Mouse (Mus musculus): ENCODE data around the gene Cep164. TPM values are rescaled to one million over a fixed set of nuclear protein-coding genes. Genes with fewer than 3 reads are reported as not detected.
A peak's percentile ranks its signal among the peaks of the same experiment; 100 is the strongest.

Gene Cep164
- total and polyA plus RNA-seq, 2 experiments from 2014 or later, result 17.7 to 21.3 TPM

DNA sequence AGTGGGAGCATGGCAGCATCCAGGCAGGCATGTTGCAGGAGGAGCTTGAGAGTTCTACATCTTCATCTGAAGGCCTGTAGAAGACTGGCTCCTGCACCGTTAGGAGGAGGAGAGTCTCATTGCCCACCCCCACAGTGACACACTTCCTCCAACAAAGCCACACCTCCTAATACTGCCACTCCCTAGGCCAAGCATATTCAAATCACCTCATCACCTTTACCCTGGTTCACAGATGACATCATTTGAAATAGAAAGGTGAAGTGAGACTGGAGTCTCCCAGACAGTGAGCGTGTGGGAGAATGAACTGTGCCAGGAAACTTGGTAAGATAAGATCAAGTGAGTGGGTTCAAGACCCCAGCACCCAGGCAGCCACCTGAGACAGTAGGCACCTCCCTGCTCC, 5.0 kb upstream of the Cep164 start:
- H3K27me3 ChIP-seq (ENCODE audit: insufficient read depth, low read length), result no peaks in the 10 kb centered on the region
- no peaks in the 10 kb centered on the region for H3K4me1 ChIP-seq (ENCODE audit: insufficient read depth, low read length)
- ATAC-seq (ENCODE audit: low FRiP score) (no peak), DNase-seq (ENCODE audit: low spot score) (no peak)
- H3K27ac ChIP-seq (ENCODE audit: low read depth, low read length), result no peak overlapping the region
- no peaks in the 10 kb centered on the region for H3K9me3 ChIP-seq (ENCODE audit: low read length)
- H3K36me3 ChIP-seq (ENCODE audit: insufficient read depth, low read length), result no peaks in the 10 kb centered on the region
- H3K9ac ChIP-seq (replicated peaks; ENCODE audit: low read length, poor library complexity, severe bottlenecking), result no peak overlapping the region
- no peak overlapping the region for H3K4me3 ChIP-seq (ENCODE audit: low read depth, low read length)
- WGBS, result 83% methylated on average over 2 of the region's 2 CpGs
- H3K4me2 ChIP-seq (ENCODE audit: low read depth, low read length, poor library complexity, severe bottlenecking), result no peak overlapping the region
- TF ChIP-seq CTCF (IDR thresholded peaks at IDR 0.05), result no peak

GRCm38 (mm10) chr9:45832898-45833297, 4.4 kb upstream of the Cep164 start:
- Histone ChIP-seq H3K27ac (ENCODE audit: low read depth, low read length) (no peak overlapping the region), H3K4me2 (ENCODE audit: low read depth, low read length, poor library complexity, severe bottlenecking) (no peak overlapping the region), H3K27me3 (ENCODE audit: insufficient read depth, low read length) (no peaks in the 10 kb centered on the region), H3K9ac (replicated peaks; ENCODE audit: low read length, poor library complexity, severe bottlenecking) (no peak overlapping the region), H3K9me3 (ENCODE audit: low read length) (no peaks in the 10 kb centered on the region), H3K4me3 (ENCODE audit: low read depth, low read length) (no peak overlapping the region), H3K36me3 (ENCODE audit: insufficient read depth, low read length) (no peaks in the 10 kb centered on the region), H3K4me1 (ENCODE audit: insufficient read depth, low read length) (no peaks in the 10 kb centered on the region)
- no peak for TF ChIP-seq CTCF (IDR thresholded peaks at IDR 0.05)
- ATAC-seq (ENCODE audit: low FRiP score), result no peak
- 94% methylated on average over 2 of the region's 2 CpGs for WGBS
- no peak for DNase-seq (ENCODE audit: low spot score)

DNA sequence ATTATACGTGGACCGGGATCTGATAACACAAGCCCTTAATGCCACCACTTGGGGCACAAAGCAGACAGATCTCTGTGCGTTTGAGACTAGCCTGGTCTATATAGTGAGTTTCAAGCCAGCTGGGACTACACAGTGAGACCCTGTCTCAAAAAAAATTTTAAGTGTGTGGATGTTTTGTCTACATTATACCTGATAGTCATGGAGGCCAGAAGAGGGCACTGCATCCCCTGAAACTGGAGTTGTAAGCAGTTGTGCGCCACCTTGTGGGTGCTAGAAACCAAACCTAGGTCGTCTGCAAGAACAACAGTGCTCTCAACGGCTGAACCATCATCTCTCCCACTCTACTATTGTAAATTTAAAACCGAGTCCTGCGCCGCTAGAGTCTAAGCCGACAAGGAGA, 616 bp upstream of the Cep164 start:
- H3K27ac ChIP-seq (ENCODE audit: low read depth, low read length), result no peak overlapping the region
- peak; percentile 98 for TF ChIP-seq CTCF (IDR thresholded peaks at IDR 0.05)
- H3K27me3 ChIP-seq (ENCODE audit: insufficient read depth, low read length), result no peaks in the 10 kb centered on the region
- no peaks in the 10 kb centered on the region for H3K9me3 ChIP-seq (ENCODE audit: low read length)
- H3K4me3 ChIP-seq (ENCODE audit: low read depth, low read length), result peak overlapping the region; percentile 78
- H3K36me3 ChIP-seq (ENCODE audit: insufficient read depth, low read length), result no peaks in the 10 kb centered on the region
- H3K4me1 ChIP-seq (ENCODE audit: insufficient read depth, low read length), result no peaks in the 10 kb centered on the region; the same call in 1 of the 2 replicates
- peak; percentile 94 for DNase-seq (ENCODE audit: low spot score)
- no peak overlapping the region for H3K9ac ChIP-seq (replicated peaks; ENCODE audit: low read length, poor library complexity, severe bottlenecking)
- peak; percentile 69 for ATAC-seq (ENCODE audit: low FRiP score)
- peak overlapping the region; percentile 86 for H3K4me2 ChIP-seq (ENCODE audit: low read depth, low read length, poor library complexity, severe bottlenecking)
- WGBS, result 28% methylated on average over 10 of the region's 10 CpGs

DNA sequence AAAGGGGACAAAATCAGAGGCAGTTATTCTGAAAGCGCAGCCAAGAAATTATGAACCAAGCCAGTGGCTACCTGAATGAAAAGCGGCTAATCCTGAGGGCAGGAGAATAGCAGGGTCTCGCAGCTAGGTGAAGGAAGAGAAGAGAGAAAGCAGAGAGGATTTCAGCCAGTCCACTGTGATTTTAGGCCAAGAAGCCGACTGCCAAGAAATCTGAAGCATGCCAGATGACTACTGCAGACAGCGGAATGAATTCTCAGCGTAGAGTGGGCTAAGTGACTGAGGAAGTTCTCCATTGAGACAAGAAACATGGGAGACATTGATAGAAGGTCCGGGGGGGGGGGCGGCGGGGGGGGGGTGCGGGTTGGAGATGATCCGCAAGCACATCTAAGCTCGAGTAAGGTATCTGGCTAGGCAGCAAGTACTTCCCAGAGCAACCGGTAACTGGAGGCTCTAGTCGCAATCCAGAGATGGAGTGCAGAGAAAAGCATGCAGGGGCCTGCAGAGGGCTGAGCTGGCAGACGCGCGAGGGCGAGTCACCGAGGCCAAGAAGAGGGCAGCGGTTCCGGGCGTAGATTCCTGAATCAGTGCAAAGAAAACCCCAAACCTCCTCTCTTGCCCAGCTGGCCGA, 714 bp downstream of the Cep164 start:
- peak; percentile 27 for ATAC-seq (ENCODE audit: low FRiP score)
- no peaks in the 10 kb centered on the region for H3K27me3 ChIP-seq (ENCODE audit: insufficient read depth, low read length)
- H3K4me1 ChIP-seq (ENCODE audit: insufficient read depth, low read length), result no peaks in the 10 kb centered on the region; the same call in 1 of the 2 replicates
- peak overlapping the region; percentile 71 for H3K27ac ChIP-seq (ENCODE audit: low read depth, low read length)
- WGBS, result 4% methylated on average over 20 of the region's 23 CpGs
- H3K36me3 ChIP-seq (ENCODE audit: insufficient read depth, low read length), result no peaks in the 10 kb centered on the region
- H3K4me3 ChIP-seq (ENCODE audit: low read depth, low read length), result peak overlapping the region; percentile 78
- H3K9me3 ChIP-seq (ENCODE audit: low read length), result no peaks in the 10 kb centered on the region
- TF ChIP-seq CTCF (IDR thresholded peaks at IDR 0.05), result no peak
- peak overlapping the region; percentile 63 for H3K9ac ChIP-seq (replicated peaks; ENCODE audit: low read length, poor library complexity, severe bottlenecking)
- peak; percentile 20 for DNase-seq (ENCODE audit: low spot score)
- H3K4me2 ChIP-seq (ENCODE audit: low read depth, low read length, poor library complexity, severe bottlenecking), result peak overlapping the region; percentile 86

GRCm38 (mm10) chr9:45818406-45819011, 10.0 kb downstream of the Cep164 start:
- Histone ChIP-seq H3K27me3 (ENCODE audit: insufficient read depth, low read length) (no peaks in the 10 kb centered on the region), H3K27ac (ENCODE audit: low read depth, low read length) (no peak overlapping the region), H3K36me3 (ENCODE audit: insufficient read depth, low read length) (0 out of 2 replicates have a peak, but pooled peaks cover 10% of the 10 kb centered on the region), H3K9ac (replicated peaks; ENCODE audit: low read length, poor library complexity, severe bottlenecking) (no peak overlapping the region), H3K4me3 (ENCODE audit: low read depth, low read length) (no peak overlapping the region), H3K4me2 (ENCODE audit: low read depth, low read length, poor library complexity, severe bottlenecking) (no peak overlapping the region), H3K4me1 (ENCODE audit: insufficient read depth, low read length) (no peaks in the 10 kb centered on the region), H3K9me3 (ENCODE audit: low read length) (no peaks in the 10 kb centered on the region)
- TF ChIP-seq CTCF (IDR thresholded peaks at IDR 0.05), result no peak
- 88% methylated on average over 9 of the region's 9 CpGs for WGBS
- no peak for DNase-seq (ENCODE audit: low spot score)
- ATAC-seq (ENCODE audit: low FRiP score), result no peak

GRCm38 (mm10) chr9:45815525-45815924, 13.0 kb downstream of the Cep164 start:
- Histone ChIP-seq H3K9me3 (ENCODE audit: low read length) (no peaks in the 10 kb centered on the region), H3K36me3 (ENCODE audit: insufficient read depth, low read length) (0 out of 2 replicates have a peak, but pooled peaks cover 4% of the 10 kb centered on the region), H3K4me1 (ENCODE audit: insufficient read depth, low read length) (no peaks in the 10 kb centered on the region), H3K4me3 (ENCODE audit: low read depth, low read length) (no peak overlapping the region), H3K4me2 (ENCODE audit: low read depth, low read length, poor library complexity, severe bottlenecking) (no peak overlapping the region), H3K27ac (ENCODE audit: low read depth, low read length) (peak overlapping the region; percentile 38; the same call in 1 of the 2 replicates), H3K27me3 (ENCODE audit: insufficient read depth, low read length) (no peaks in the 10 kb centered on the region), H3K9ac (replicated peaks; ENCODE audit: low read length, poor library complexity, severe bottlenecking) (no peak overlapping the region)
- TF ChIP-seq CTCF (IDR thresholded peaks at IDR 0.05), result no peak
- WGBS, result 88% methylated on average over 10 of the region's 10 CpGs
- ATAC-seq (ENCODE audit: low FRiP score), result no peak
- no peak for DNase-seq (ENCODE audit: low spot score)
